Mouse (Mus musculus) hindbrain, embryonic 16.5 days (tissue): ENCODE results near the gene Atic. TPM values are rescaled to one million over a fixed set of nuclear protein-coding genes. Genes with fewer than 3 reads are reported as not detected.

Source experiments
- ATAC-seq: fragments of 200-750 bp; cut with Nextera tagmentation; 2 replicates; pipeline ENCODE4 v1.8.0; 2017; ENCODE audit warnings: moderate TSS enrichment, moderate library complexity
- H3K27ac ChIP-seq: fragments of 300-500 bp; sonication (generic); 2 replicates; pipeline ENCODE4 v1.5.1; 2014; ENCODE audit warnings: low read depth, mild to moderate bottlenecking, control low read depth, low read length, moderate library complexity
- H3K27me3 ChIP-seq: fragments of 300-500 bp; sonication (generic); replicated peaks from 2 replicates; pipeline ENCODE4 v1.6.1; 2014; ENCODE audit warnings: low read length; ENCODE audit not compliant: control insufficient read depth, insufficient read depth
- H3K36me3 ChIP-seq: fragments of 300-500 bp; sonication (generic); 2 replicates; pipeline ENCODE4 v1.6.1; 2014; ENCODE audit warnings: mild to moderate bottlenecking, low read length, moderate library complexity, mixed read lengths; ENCODE audit not compliant: control insufficient read depth, insufficient read depth
- H3K4me1 ChIP-seq: fragments of 300-500 bp; sonication (generic); 2 replicates; pipeline ENCODE4 v1.6.1; 2014; ENCODE audit warnings: low read depth, low read length; ENCODE audit not compliant: control insufficient read depth, insufficient read depth
- H3K4me2 ChIP-seq: fragments of 300-500 bp; sonication (generic); 2 replicates; pipeline ENCODE4 v1.6.1; 2014; ENCODE audit warnings: mild to moderate bottlenecking, low read length, control low read depth, moderate library complexity
- H3K4me3 ChIP-seq: fragments of 300-500 bp; sonication (generic); 2 replicates; pipeline ENCODE4 v1.5.1; 2014; ENCODE audit warnings: mild to moderate bottlenecking, low read length, control low read depth, moderate library complexity
- H3K9ac ChIP-seq: fragments of 300-500 bp; sonication (generic); 2 replicates; pipeline ENCODE4 v1.6.1; 2014; ENCODE audit warnings: low read depth, mild to moderate bottlenecking, control low read depth, low read length, moderate library complexity
- H3K9me3 ChIP-seq: fragments of 300-500 bp; sonication (generic); 2 replicates; pipeline ENCODE4 v1.6.1; 2014; ENCODE audit warnings: mild to moderate bottlenecking, low read length, moderate library complexity; ENCODE audit not compliant: control insufficient read depth
- WGBS: fragments of 180-500 bp; shearing (Covaris S2); extraction: QIAGEN DNeasy Blood & Tissue Kit; methylation state at CpG from one replicate; pipeline ENCODE4 v1.1.7; 2014; 5-methylcytosine and 5-hydroxymethylcytosine counted together
- polyA plus RNA-seq: library from polyadenylated mRNA; unstranded; fragments of >200 nt; fragmentation: Nextera tagmentation; extraction: Ambion mirVana; gene quantifications from 2 replicates; pipeline ENCODE4 v1.2.1, GENCODE M21; 2015

Gene Atic
- 33.6 and 38.3 TPM in 2 replicates for polyA plus RNA-seq

DNA sequence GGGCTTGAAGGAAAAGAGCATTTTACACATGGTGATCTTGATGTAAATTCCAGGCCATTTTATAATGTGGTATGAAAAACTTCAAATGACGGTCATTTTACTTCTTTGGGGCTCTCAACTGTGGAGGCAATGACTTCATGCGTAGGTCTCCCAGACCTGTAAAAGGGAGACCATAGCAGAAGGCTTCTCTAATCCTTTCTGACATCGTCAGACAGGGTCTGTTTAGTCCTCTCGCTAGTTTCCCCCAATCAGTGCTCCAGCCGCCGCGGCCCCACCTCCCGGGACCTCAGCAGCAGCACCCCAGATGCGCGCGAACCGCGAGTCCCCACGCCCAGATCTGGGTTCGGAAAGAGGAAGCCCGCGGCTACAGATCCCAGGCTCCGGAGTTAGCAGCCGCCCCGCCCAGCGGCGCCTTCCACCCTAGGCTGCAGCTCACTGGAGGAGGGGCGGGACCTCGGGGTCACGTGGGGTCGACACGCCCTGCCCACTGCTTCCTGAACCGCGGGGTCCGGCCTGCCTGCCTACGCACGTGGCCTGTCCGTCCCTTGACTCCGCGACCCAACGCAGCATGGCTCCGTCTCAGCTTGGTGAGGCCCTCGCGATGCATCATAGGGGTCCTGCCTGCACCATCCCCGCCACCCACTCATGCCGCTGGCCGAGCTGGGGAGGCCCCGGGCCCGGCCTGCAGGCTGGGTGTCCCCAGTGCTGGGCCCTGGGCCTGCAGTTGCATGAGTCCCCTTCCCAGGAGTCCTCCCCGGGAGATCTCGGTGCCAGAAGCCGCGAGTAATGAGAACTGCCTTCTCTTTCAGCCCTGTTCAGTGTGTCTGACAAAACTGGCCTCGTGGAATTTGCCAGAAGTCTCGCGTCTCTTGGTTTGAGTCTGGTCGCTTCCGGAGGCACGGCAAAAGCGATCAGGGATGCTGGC, at the start of gene Atic:
TSS of gene Atic (plus strand) at position 463 of the 925 bp plus-strand sequence.
- peak; percentile 100 for ATAC-seq
- under 1% methylated on average over 45 of the region's 55 CpGs for WGBS

DNA sequence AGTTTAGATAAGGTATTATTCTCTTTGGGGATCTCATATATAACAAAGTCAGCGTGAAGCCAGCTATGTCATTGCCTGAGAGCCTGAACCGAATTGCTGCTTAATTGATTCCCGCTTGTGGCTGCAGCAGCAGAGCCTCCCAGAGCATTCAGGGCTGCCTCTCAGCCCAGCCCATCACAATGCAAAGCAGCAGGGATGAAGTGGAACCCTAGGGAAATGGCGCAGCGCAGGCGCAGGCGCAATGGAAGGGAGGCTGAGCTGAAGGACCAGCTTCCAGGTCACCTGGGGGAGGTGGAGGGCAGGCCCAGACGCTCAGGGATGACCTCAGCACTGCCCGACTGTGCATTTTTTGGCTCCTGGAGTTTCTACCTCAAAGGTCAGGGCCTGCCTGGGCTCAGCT, 49.7 kb upstream of the Atic start:
- peak; percentile 45; the same call in 1 of the 2 replicates for ATAC-seq
- Histone ChIP-seq H3K27ac (no peak overlapping the region), H3K4me3 (no peak overlapping the region), H3K36me3 (no peaks in the 10 kb centered on the region), H3K9ac (0 out of 2 replicates have a peak overlapping the region, but pooled peaks have one; percentile 23), H3K27me3 (no peaks in the 10 kb centered on the region), H3K4me1 (peaks cover 4% of the 10 kb centered on the region), H3K4me2 (peak overlapping the region; percentile 33), H3K9me3 (no peaks in the 10 kb centered on the region)
- WGBS = 5% methylated on average over 9 of the region's 9 CpGs

More for the DNA sequence above, at the start of gene Atic:
- Histone ChIP-seq H3K4me3 (peak within 1 kb of the TSS; percentile 60), H3K27ac (peak within 1 kb of the TSS; percentile 69; the same call in 1 of the 2 replicates), H3K4me2 (peak within 1 kb of the TSS; percentile 88), H3K27me3 (no peaks in the 10 kb centered on the region), H3K36me3 (peaks cover 15% of the 10 kb centered on the region), H3K4me1 (peaks cover 9% of the 10 kb centered on the region), H3K9ac (peak within 1 kb of the TSS; percentile 77), H3K9me3 (0 out of 2 replicates have a peak, but pooled peaks cover 3% of the 10 kb centered on the region)

DNA sequence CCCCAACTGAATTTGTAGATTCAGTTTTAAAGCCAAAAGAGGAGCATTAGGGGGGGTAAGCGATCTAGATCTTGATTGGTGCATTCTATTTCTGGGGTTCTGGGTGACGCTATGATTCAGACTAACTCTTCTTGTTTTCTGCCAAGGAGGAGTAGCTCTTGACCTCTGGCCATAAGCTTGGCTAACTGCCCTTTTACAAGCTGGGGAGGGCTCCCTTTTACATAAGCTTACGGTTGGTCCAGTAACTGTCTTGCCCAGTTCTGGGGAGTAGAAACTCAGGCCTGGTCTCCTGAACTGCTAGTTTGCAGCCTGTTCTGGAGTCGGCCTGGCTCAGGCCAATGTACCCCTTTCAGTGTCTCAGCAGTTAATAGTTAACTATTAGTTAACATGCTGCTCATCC, 41.9 kb upstream of the Atic start:
- Histone ChIP-seq H3K4me3 (no peak overlapping the region), H3K9me3 (no peaks in the 10 kb centered on the region), H3K27ac (no peak overlapping the region), H3K9ac (no peak overlapping the region), H3K27me3 (no peaks in the 10 kb centered on the region), H3K4me2 (no peak overlapping the region), H3K4me1 (no peaks in the 10 kb centered on the region), H3K36me3 (no peaks in the 10 kb centered on the region)
- WGBS = 75% methylated on average over 4 of the region's 4 CpGs
- no peak for ATAC-seq

DNA sequence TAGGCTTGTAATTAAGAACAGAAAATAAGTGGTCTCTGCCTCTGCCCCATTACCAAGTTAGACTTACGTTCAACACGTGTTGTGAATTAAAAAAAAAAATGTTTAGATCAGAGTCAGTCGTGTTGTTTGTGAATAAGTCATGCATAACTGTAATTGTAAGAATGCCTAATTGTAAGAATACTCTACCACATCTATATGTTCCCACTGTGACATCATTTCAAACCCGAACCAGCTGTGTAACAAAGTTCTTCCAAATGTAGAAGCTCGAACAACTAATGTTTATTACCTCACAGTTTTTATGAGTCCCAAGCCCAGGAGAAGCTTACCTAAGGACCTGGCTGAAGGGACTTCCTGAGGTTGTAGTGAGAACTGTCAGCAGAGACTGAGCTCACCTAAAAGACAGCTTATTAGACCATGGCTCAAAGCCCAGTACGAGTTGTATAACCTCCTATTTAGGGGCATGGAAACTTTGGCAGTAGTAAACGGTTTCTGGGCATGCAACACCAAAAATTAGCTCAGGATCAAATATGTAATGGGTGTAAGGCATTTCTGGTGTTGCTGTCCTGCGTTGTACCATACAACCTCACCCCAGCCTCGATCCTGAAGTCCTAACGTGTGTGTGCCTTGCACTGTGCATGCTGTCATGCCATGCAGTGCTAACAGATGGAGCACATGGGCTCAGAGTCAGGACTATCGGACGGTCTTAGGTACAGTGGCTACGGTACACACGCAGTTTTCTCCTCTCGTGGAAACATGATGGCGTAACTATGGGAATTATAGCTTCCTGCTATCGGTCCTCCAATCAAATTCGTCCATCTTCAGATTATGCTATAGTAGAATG, 27.9 kb upstream of the Atic start:
- no peaks in the 10 kb centered on the region for H3K9me3 ChIP-seq
- H3K9ac ChIP-seq = no peak overlapping the region
- H3K4me1 ChIP-seq = no peaks in the 10 kb centered on the region
- H3K27me3 ChIP-seq = no peaks in the 10 kb centered on the region
- no peak overlapping the region for H3K4me2 ChIP-seq
- no peak for ATAC-seq
- H3K27ac ChIP-seq = no peak overlapping the region
- H3K36me3 ChIP-seq = no peaks in the 10 kb centered on the region
- H3K4me3 ChIP-seq = no peak overlapping the region
- whole genome bisulfite sequencing = 88% methylated on average over 18 of the region's 18 CpGs

DNA sequence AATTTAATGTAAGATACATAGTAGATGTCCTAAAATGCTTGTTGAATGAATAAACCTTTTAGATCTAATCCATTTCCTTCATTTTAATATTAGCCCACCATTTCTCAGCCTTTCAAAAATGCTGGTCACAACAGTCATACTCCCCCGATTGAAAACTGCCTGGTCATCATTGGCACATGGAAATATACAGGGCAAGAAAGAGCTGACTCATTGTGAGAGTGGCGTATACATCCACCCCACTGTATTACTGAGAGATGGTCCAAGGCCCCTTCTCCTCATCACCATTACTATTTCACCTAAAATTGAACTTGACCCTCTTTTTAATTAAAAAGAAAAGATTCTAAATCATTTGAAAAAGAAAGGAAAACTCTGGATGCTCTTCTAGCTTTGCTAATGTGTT, 26.2 kb upstream of the Atic start:
- H3K27ac ChIP-seq = no peak overlapping the region
- no peaks in the 10 kb centered on the region for H3K9me3 ChIP-seq
- no peaks in the 10 kb centered on the region for H3K27me3 ChIP-seq
- H3K4me1 ChIP-seq = no peaks in the 10 kb centered on the region
- no peaks in the 10 kb centered on the region for H3K36me3 ChIP-seq
- H3K9ac ChIP-seq = no peak overlapping the region
- H3K4me3 ChIP-seq = no peak overlapping the region
- no peak for ATAC-seq
- H3K4me2 ChIP-seq = no peak overlapping the region
- WGBS = 78% methylated on average over 2 of the region's 2 CpGs

DNA sequence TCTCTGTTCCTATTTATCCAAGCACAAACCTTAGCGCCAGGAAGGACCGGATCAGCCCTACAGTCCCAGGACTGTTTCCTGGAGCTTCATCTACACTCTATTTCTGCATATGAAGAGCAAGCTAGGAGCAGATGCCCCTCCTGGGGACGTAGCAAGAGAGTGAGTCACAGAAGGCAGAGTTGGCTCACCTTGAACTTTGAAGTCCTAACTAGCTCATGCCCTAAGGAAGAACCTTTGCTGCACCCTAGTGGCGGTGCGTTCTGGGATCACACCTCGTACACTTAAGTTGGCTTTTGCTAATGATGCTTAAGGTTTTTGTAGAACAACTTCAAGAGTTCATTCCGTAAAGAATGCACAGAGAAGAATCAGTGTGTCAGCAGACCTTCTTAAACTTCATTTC, 25.3 kb upstream of the Atic start:
- H3K36me3 ChIP-seq = no peaks in the 10 kb centered on the region
- H3K4me3 ChIP-seq = no peak overlapping the region
- no peak overlapping the region for H3K9ac ChIP-seq
- no peak overlapping the region for H3K4me2 ChIP-seq
- no peak for ATAC-seq
- WGBS = 24% methylated on average over 7 of the region's 7 CpGs
- H3K27me3 ChIP-seq = no peaks in the 10 kb centered on the region
- H3K4me1 ChIP-seq = no peaks in the 10 kb centered on the region
- H3K9me3 ChIP-seq = no peaks in the 10 kb centered on the region
- no peak overlapping the region for H3K27ac ChIP-seq

DNA sequence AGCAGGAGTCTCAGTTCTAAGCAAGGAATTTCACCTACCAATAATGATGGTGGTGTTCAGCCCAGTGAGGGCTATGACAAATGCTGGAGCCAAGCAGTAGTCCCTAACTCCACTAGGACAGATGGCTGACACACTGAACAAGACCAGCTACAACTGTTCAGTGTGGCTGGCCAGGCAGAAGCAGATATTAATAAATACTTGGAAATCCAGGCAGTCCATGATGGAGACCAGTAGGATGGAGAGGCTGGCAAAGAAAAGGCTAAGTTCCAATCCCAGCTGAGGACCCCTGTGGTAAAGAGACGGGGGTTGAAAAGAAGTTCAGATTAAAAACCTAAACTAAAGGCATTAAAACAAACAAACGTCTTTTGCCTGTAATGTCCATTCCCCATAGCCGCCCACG, 17.3 kb upstream of the Atic start:
- Histone ChIP-seq H3K9ac (no peak overlapping the region), H3K27ac (no peak overlapping the region), H3K4me1 (no peaks in the 10 kb centered on the region), H3K9me3 (no peaks in the 10 kb centered on the region), H3K4me2 (no peak overlapping the region), H3K4me3 (no peak overlapping the region), H3K27me3 (no peaks in the 10 kb centered on the region), H3K36me3 (no peaks in the 10 kb centered on the region)
- ATAC-seq = no peak
- 88% methylated on average over 4 of the region's 4 CpGs for WGBS

DNA sequence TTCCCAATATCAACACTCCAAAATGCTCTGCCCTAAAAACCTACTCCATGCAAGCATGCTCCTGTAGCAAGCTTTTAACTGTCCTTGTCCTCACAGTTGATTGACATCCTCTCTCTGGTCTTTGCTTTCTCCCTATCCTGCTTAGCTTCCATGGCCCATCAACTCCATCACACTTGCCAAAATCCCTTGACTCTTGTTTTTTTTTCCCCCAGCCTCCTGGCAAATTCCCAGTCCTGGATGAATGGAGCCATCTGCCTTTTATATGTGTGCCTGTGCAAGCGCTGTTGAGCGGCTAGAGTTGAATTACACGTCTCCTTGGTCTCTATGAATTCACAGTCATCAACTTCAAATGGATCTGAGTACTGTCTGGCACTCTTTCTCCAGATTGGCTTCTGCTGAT, 16.5 kb upstream of the Atic start:
- ATAC-seq = no peak
- no peaks in the 10 kb centered on the region for H3K9me3 ChIP-seq
- WGBS = 57% methylated on average over 3 of the region's 3 CpGs
- H3K27me3 ChIP-seq = no peaks in the 10 kb centered on the region
- H3K4me3 ChIP-seq = no peak overlapping the region
- H3K9ac ChIP-seq = no peak overlapping the region
- no peak overlapping the region for H3K4me2 ChIP-seq
- H3K4me1 ChIP-seq = no peaks in the 10 kb centered on the region
- no peak overlapping the region for H3K27ac ChIP-seq
- H3K36me3 ChIP-seq = no peaks in the 10 kb centered on the region

DNA sequence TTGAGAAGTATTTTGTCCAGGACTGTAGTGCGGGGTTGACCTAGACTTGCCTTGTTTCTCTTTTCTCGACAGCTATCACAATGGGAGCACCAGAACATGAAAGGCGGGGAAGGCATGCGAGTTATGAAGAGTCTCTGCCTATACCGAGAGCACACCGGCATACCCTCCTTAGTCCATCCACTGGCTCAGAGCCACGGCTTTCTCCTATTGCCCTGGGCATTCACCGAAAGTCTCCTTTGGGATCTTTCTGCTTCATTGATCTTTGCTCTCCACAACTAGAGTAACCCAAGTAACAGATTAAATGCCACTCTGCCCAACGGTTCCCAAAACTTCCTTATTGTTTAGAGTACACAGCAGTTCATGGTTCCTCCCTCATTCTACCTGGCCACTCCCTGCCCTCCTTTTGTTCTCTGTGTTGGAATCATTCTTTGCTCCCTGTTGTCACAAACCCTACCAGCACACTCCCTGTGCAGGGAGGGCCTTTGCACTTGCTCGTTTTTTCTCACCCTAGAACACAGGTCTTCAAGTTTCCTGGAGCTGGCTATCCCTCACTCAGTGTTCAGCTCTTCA, 6.2 kb upstream of the Atic start:
- WGBS = 82% methylated on average over 10 of the region's 10 CpGs
- Histone ChIP-seq H3K4me3 (no peak overlapping the region), H3K27ac (no peak overlapping the region), H3K27me3 (no peaks in the 10 kb centered on the region), H3K4me2 (no peak overlapping the region), H3K9ac (no peak overlapping the region), H3K36me3 (no peaks in the 10 kb centered on the region), H3K4me1 (no peaks in the 10 kb centered on the region), H3K9me3 (no peaks in the 10 kb centered on the region)
- no peak for ATAC-seq
